Mouse (Mus musculus) ES-E14 (cell line): ENCODE measurements at regions not wholly inside any gene's neighbourhood (a gene's known extent, or its start where the extent isn't known, plus 50 kb on each side); places are given as distances from the start of the nearest gene placed in this dataset.

ENCODE experiments used
- DNase-seq: peaks from one replicate; pipeline ENCODE4 v3.0.0-alpha.2; 2013; ENCODE audit warnings: low read depth, low spot score
- H3K27ac ChIP-seq: 2 replicates; pipeline ENCODE4 v1.5.1; 2012; ENCODE audit warnings: low read depth, mild to moderate bottlenecking, low read length, moderate library complexity, mixed read lengths; ENCODE audit not compliant: poor library complexity, insufficient read depth, severe bottlenecking
- H3K36me3 ChIP-seq: 2 replicates; pipeline ENCODE4 v1.6.1; 2012; ENCODE audit warnings: mild to moderate bottlenecking, low read length, moderate library complexity, mixed read lengths; ENCODE audit not compliant: control insufficient read depth, poor library complexity, insufficient read depth, severe bottlenecking
- H3K4me1 ChIP-seq, 2 experiments: fragments of 150-350 bp in 1 of 2; sonication (generic) in 1 of 2; 2 replicates each; pipeline ENCODE4 v1.6.1; 2012; ENCODE audit warnings: low read length in 2 of 2, mild to moderate bottlenecking in 1 of 2, mixed read lengths in 1 of 2; ENCODE audit not compliant: control insufficient read depth in 2 of 2, insufficient read depth in 2 of 2, poor library complexity in 1 of 2
- H3K4me3 ChIP-seq, 2 experiments: fragments of 150-350 bp in 1 of 2; sonication (generic) in 1 of 2; 2 replicates each; pipeline ENCODE4 v1.5.1; 2012; ENCODE audit warnings: low read length in 2 of 2, low read depth in 1 of 2, mild to moderate bottlenecking in 1 of 2, mixed read lengths in 1 of 2; ENCODE audit not compliant: insufficient read depth in 1 of 2, poor library complexity in 1 of 2, severe bottlenecking in 1 of 2
- H3K9ac ChIP-seq: 2 replicates; pipeline ENCODE4 v1.6.1; 2012; ENCODE audit warnings: low read depth, mild to moderate bottlenecking, low read length, mixed read lengths; ENCODE audit not compliant: poor library complexity, insufficient read depth, severe bottlenecking
- H3K9me3 ChIP-seq: fragments of 150-350 bp; sonication (generic); 2 replicates; pipeline ENCODE4 v1.6.1; 2012; ENCODE audit warnings: low read depth, mild to moderate bottlenecking, low read length; ENCODE audit not compliant: control insufficient read depth, insufficient read depth
- CHD2 ChIP-seq: IDR thresholded peaks from 2 replicates; pipeline ENCODE4 v1.6.1; 2014; ENCODE audit warnings: mild to moderate bottlenecking, low read depth, low read length, inconsistent platforms
- HCFC1 ChIP-seq: IDR thresholded peaks from 2 replicates; pipeline ENCODE4 v1.6.1; 2012; ENCODE audit warnings: low read length, inconsistent platforms, borderline replicate concordance; ENCODE audit not compliant: insufficient read depth
- MAFK ChIP-seq: IDR thresholded peaks from 2 replicates; pipeline ENCODE4 v1.6.1; 2014; ENCODE audit warnings: mild to moderate bottlenecking, low read depth, low read length, inconsistent platforms; ENCODE audit not compliant: insufficient read depth
- ZC3H11A ChIP-seq: IDR thresholded peaks from 2 replicates; pipeline ENCODE4 v1.6.1; 2012; ENCODE audit warnings: low read depth, mild to moderate bottlenecking, inconsistent platforms, low read length, borderline replicate concordance
- ZNF384 ChIP-seq: IDR thresholded peaks from 2 replicates; pipeline ENCODE4 v1.6.1; 2012; ENCODE audit warnings: low read depth, low read length, inconsistent platforms
- in situ Hi-C, 2 experiments: fragments of 600-800 bp; cut with MboI; formaldehyde crosslinking; loops; one replicate each; pipeline ENCODE4 v1.15.1; 2025; ENCODE audit warnings: low sequenced_read_pairs in 2 of 2, inconsistent platforms in 1 of 2; ENCODE audit not compliant: unreplicated experiment in 2 of 2

GRCm38 (mm10) chr19:44626261-44626660 is 63.6 kb downstream of the Hif1an start:
- H3K4me3 ChIP-seq, result no peak overlapping the region
- no peaks in the 10 kb centered on the region for H3K9me3 ChIP-seq
- in situ Hi-C loops, result no loop called here
- no peak overlapping the region for H3K27ac ChIP-seq
- no peak for TF ChIP-seq ZNF384
- no peak for TF ChIP-seq ZC3H11A
- no peak for TF ChIP-seq MAFK
- TF ChIP-seq HCFC1, result no peak
- TF ChIP-seq CHD2, result no peak
- H3K9ac ChIP-seq, result no peak overlapping the region
- H3K4me1 ChIP-seq, result no peaks in the 10 kb centered on the region
- no peaks in the 10 kb centered on the region for H3K36me3 ChIP-seq
- DNase-seq, result no peak

- Histone ChIP-seq H3K9ac (no peak overlapping the region), H3K4me1 (no peaks in the 10 kb centered on the region), H3K9me3 (no peaks in the 10 kb centered on the region), H3K27ac (no peak overlapping the region), H3K4me3 (no peak overlapping the region), H3K36me3 (no peaks in the 10 kb centered on the region)
- TF ChIP-seq ZC3H11A (peak; percentile 61), ZNF384 (no peak; the same call in 1 of the 2 replicates)
- peak; percentile 71 for DNase-seq
- in situ Hi-C loops, result no loop called here
These were observed 67.1 kb downstream of the Hif1an start for GRCm38 (mm10) chr19:44629705-44630104.

GRCm38 (mm10) chr19:44631356-44632007 is 68.8 kb downstream of the Hif1an start:
- Histone ChIP-seq H3K4me1 (no peaks in the 10 kb centered on the region), H3K27ac (no peak overlapping the region), H3K4me3 (no peak overlapping the region), H3K9me3 (no peaks in the 10 kb centered on the region), H3K36me3 (no peaks in the 10 kb centered on the region), H3K9ac (no peak overlapping the region)
- DNase-seq, result no peak
- TF ChIP-seq CHD2 (no peak), ZC3H11A (no peak), HCFC1 (no peak), MAFK (no peak), ZNF384 (no peak)
- in situ Hi-C loops, result no loop called here

GRCm38 (mm10) chr19:44637145-44637719 is 74.6 kb downstream of the Hif1an start:
- DNase-seq, result no peak
- Histone ChIP-seq H3K4me3 (no peak overlapping the region), H3K36me3 (no peaks in the 10 kb centered on the region), H3K27ac (no peak overlapping the region), H3K9ac (no peak overlapping the region), H3K4me1 (peaks cover 0 to 4% of the 10 kb centered on the region in 2 experiments; a peak in 1 of 4 replicates), H3K9me3 (no peaks in the 10 kb centered on the region)
- in situ Hi-C loops, result no loop called here
- TF ChIP-seq ZC3H11A, result no peak
- TF ChIP-seq CHD2, result no peak
- TF ChIP-seq MAFK, result no peak
- no peak for TF ChIP-seq ZNF384
- no peak for TF ChIP-seq HCFC1

GRCm38 (mm10) chr19:44640021-44640420 is 77.4 kb downstream of the Hif1an start:
- Histone ChIP-seq H3K9me3 (no peaks in the 10 kb centered on the region), H3K4me1 (peaks cover 0 to 4% of the 10 kb centered on the region in 2 experiments; a peak in 1 of 4 replicates), H3K9ac (no peak overlapping the region; the same call in 1 of the 2 replicates), H3K4me3 (peak overlapping the region; percentile 25 to 35), H3K36me3 (no peaks in the 10 kb centered on the region), H3K27ac (no peak overlapping the region)
- TF ChIP-seq MAFK, result no peak
- TF ChIP-seq CHD2, result no peak
- TF ChIP-seq HCFC1, result no peak
- TF ChIP-seq ZNF384, result no peak
- no peak for TF ChIP-seq ZC3H11A
- in situ Hi-C loops, result no loop called here
- DNase-seq, result no peak
